Mouse (Mus musculus) brain, embryonic 14.5 days (tissue): ENCODE data around the gene Zbtb20.

ENCODE experiments used
- CTCF ChIP-seq: fragments of 200-500 bp; IDR thresholded peaks from 2 replicates; pipeline ENCODE4 v1.5.1; 2012; ENCODE audit warnings: inconsistent platforms, mild to moderate bottlenecking, moderate library complexity, borderline replicate concordance; ENCODE audit not compliant: insufficient read depth, insufficient read length; ENCODE audit errors: extremely low read depth
- POLR2A ChIP-seq: fragments of 200-500 bp; IDR thresholded peaks from 2 replicates; pipeline ENCODE4 v1.6.1; 2012; ENCODE audit warnings: mild to moderate bottlenecking, inconsistent platforms, borderline replicate concordance; ENCODE audit not compliant: poor library complexity, insufficient read depth, insufficient read length, severe bottlenecking; ENCODE audit errors: extremely low read depth

DNA sequence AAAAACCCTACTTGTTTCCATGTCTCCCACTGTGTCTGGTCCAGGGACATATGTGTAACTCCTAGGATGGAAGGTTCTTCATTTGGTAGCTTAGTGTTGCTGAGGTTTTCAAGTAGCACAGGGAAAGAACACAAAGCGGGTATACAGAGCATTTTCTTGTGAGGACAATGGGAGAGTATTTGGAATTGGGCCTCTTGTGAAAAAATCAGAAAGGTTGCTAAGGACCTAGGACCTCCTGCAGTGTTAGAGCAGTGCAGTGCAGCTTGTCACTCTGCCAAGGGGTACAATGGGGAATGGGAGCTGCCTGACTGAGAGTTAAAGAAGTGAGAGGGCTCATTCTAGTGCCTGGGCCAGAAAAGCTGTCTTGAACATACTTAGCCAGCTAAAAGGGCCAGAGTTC is 410.6 kb downstream of the Zbtb20 start:
- no peak for TF ChIP-seq POLR2A
- TF ChIP-seq CTCF: no peak
